ENCODE assay signal across 22 mouse cellular contexts in the genomic region with DNA sequence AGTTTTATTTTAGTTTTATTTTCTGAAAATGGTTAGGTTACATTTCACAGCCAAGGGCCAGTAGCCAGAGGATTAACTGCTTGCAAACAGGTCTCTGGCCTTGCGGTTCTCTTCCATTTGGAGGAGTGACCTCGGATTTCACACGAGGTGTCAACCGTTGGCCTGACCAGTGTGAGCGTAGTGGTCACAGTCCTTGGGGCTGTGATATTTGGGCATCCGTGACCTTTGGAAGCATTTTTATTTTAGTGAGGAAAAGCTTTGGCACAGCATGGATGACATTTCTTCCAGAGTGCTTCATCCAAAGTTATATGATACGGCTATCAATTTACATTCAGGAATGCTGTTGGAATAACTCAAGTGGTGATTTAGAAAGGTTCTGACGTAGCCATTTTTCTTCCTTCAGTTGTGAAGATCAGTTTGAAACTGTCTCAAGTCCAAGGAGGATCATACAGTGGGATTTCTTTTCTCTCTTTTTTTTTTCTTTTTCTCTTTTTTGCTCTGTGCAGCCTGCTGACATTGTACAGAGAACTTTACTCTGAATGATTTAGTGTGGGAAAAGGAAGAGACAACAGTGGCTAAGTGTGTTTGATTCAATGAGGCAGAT. TPM values are rescaled to one million over a fixed set of nuclear protein-coding genes. Genes with fewer than 3 reads are reported as not detected.
DNase-seq lines count a peak whose midpoint lies in the region; ATAC-seq and TF ChIP-seq lines count a peak whose summit lies in the region.
"Had no signal": no experiment of that assay in that cellular context is flagged by ENCODE, and none has a peak within 500 bp of the region (broad histone marks: within the 10 kb centered on the region; RNA-seq: fewer than 3 reads in every experiment).

No protein-coding gene starts in this region.

- intact Hi-C loops in gastrocnemius, adult 2 months (cut with DNase I), result no loop called here

- TF ChIP-seq CTCF in gastrocnemius, adult 2 months (IDR thresholded peaks at IDR 0.05), result no peak

- peak overlapping the region; percentile 56 for H3K27ac ChIP-seq in gastrocnemius, adult 2 months
- 0 out of 2 replicates have a peak overlapping the region, but pooled peaks have one; percentile 6 for H3K27ac ChIP-seq in kidney, embryonic 16.5 days (ENCODE audit: low read length)
- H3K27ac ChIP-seq: embryonic facial prominence, embryonic 13.5 days; forebrain, embryonic 10.5 days; heart, embryonic 10.5 days; hindbrain, embryonic 12.5 days; layer of hippocampus, adult 2 months; liver, embryonic 14.5 days; macrophage; midbrain, embryonic 10.5 days; stomach, postnatal 0 days had no signal

- H3K4me2 ChIP-seq in kidney, embryonic 16.5 days (replicated peaks; ENCODE audit: low read depth, low read length), result no peak overlapping the region
- H3K4me2 ChIP-seq: embryonic facial prominence, embryonic 13.5 days; hindbrain, embryonic 12.5 days had no signal

- H3K4me3 ChIP-seq in gastrocnemius, adult 2 months, result no peak overlapping the region
- no peak overlapping the region for H3K4me3 ChIP-seq in kidney, embryonic 16.5 days (ENCODE audit: low read length)
- H3K4me3 ChIP-seq: embryonic facial prominence, embryonic 13.5 days; forebrain, embryonic 10.5 days; heart, embryonic 10.5 days; hindbrain, embryonic 12.5 days; layer of hippocampus, adult 2 months; midbrain, embryonic 10.5 days had no signal

- peaks cover 6% of the 10 kb centered on the region; the same call in 1 of the 2 replicates for H3K36me3 ChIP-seq in kidney, embryonic 16.5 days (ENCODE audit: insufficient read depth, low read length)
- H3K36me3 ChIP-seq: forebrain, embryonic 10.5 days; hindbrain, embryonic 12.5 days; midbrain, embryonic 10.5 days had no signal

- 31% methylated on average over 8 of the region's 8 CpGs for WGBS in kidney, embryonic 16.5 days

- peak; percentile 56 for DNase-seq in gastrocnemius, adult 2 months
- DNase-seq in gastrocnemius, adult 8-10 months (ENCODE audit: low spot score in 2 of 2), result no peak
- no peak for DNase-seq in kidney, postnatal 14 days
- peak; percentile 32 to 73 for DNase-seq in adrenal gland, postnatal 36 days
- DNase-seq in layer of hippocampus, postnatal 14 days (ENCODE audit: low spot score in 2 of 2), result no peak
- DNase-seq in urinary bladder, postnatal 10 days (ENCODE audit: low spot score), result no peak
- DNase-seq: cerebellum, adult 8-10 months; forebrain, postnatal 0 days; heart, postnatal 14 days; kidney, adult 2 months; right cerebral cortex, postnatal 25 days had no signal

- no peak overlapping the region for H3K9ac ChIP-seq in kidney, embryonic 16.5 days (replicated peaks; ENCODE audit: low read length)
- H3K9ac ChIP-seq: embryonic facial prominence, embryonic 13.5 days; forebrain, postnatal 0 days; hindbrain, embryonic 12.5 days; liver, embryonic 14.5 days had no signal

- peaks cover 6% of the 10 kb centered on the region for H3K9me3 ChIP-seq in kidney, embryonic 16.5 days (ENCODE audit: low read length)
- H3K9me3 ChIP-seq: heart, embryonic 10.5 days; midbrain, embryonic 10.5 days had no signal

- peaks cover 19% of the 10 kb centered on the region for H3K4me1 ChIP-seq in kidney, embryonic 16.5 days (ENCODE audit: insufficient read depth, low read length)
- H3K4me1 ChIP-seq: forebrain, embryonic 10.5 days; hindbrain, embryonic 12.5 days; midbrain, embryonic 10.5 days had no signal

- peak; percentile 43; the same call in 1 of the 2 replicates for ATAC-seq in kidney, embryonic 16.5 days (ENCODE audit: low FRiP score, low TSS enrichment)
- ATAC-seq: forebrain, postnatal 0 days had no signal

- H3K27me3 ChIP-seq in kidney, embryonic 16.5 days (ENCODE audit: insufficient read depth, low read length), result no peaks in the 10 kb centered on the region
- H3K27me3 ChIP-seq: CH12.LX; embryonic facial prominence, embryonic 13.5 days; hindbrain, embryonic 12.5 days had no signal

RNA-seq across cellular contexts. Expression of a gene that starts 44.1 kb away (rescaled TPM):
- total RNA-seq in gastrocnemius, adult 2 months (2021), result 10 to 100 TPM in 1 of 2 experiments, 1 to 10 TPM in 1; 8.9 to 11.0 TPM
- total RNA-seq in gastrocnemius, adult 8-10 months (2022), result 1 to 10 TPM; 4.7 to 9.1 (median 6.5) TPM
- polyA plus RNA-seq in kidney, embryonic 16.5 days (2015; fragmentation: Nextera tagmentation; extraction: Ambion mirVana), result 40.2 and 41.1 TPM in 2 replicates
- 10 to 100 TPM; 12.9 to 15.5 TPM for total RNA-seq in adrenal gland, postnatal 36 days (2021)
- 1 to 10 TPM; 8.9 to 9.2 TPM for total RNA-seq in layer of hippocampus, postnatal 14 days (2021)

Comparison
In these comparisons a context has a peak if more than half of its experiments do, and no peak if none do; other contexts are left out.
1. DNase-seq: peak in gastrocnemius, adult 2 months (single experiment) and adrenal gland, postnatal 36 days (2 of 2); none in gastrocnemius, adult 8-10 months (0 of 2), kidney, postnatal 14 days (single experiment), layer of hippocampus, postnatal 14 days (0 of 2) and urinary bladder, postnatal 10 days (single experiment).